Mouse (Mus musculus) myocyte (in vitro differentiated cells): ENCODE data around the gene Gpr39.
A peak's percentile ranks its signal among the peaks of the same experiment; 100 is the strongest.

ENCODE experiments used
- CEBPB ChIP-seq: IDR thresholded peaks from 2 replicates; pipeline ENCODE4 v1.6.1; 2011; ENCODE audit warnings: mild to moderate bottlenecking, moderate library complexity; ENCODE audit not compliant: poor library complexity, insufficient read depth, severe bottlenecking
- POLR2A ChIP-seq: IDR thresholded peaks from one replicate; pipeline ENCODE4 v1.6.1; 2011; ENCODE audit warnings: low read depth, mild to moderate bottlenecking, control low read depth, moderate library complexity; ENCODE audit not compliant: insufficient read length
- SRF ChIP-seq: IDR thresholded peaks from one replicate; pipeline ENCODE4 v1.6.1; 2011; ENCODE audit warnings: low read depth; ENCODE audit not compliant: control insufficient read depth, insufficient read length

- TF ChIP-seq SRF (no peak), POLR2A (no peak), CEBPB (peak; percentile 57; the same call in 1 of the 2 replicates)
Measured at GRCm38 (mm10) chr1:125665127-125665637, 11.6 kb upstream of the Gpr39 start.
